Mouse (Mus musculus): Measurements from ENCODE around the gene Mmd.
"Not testable (repeated sequence)": the region's sequence is repeated elsewhere in the genome, so short reads cannot be mapped to it uniquely, and the experiment has no call there.

Mmd gene

DNA sequence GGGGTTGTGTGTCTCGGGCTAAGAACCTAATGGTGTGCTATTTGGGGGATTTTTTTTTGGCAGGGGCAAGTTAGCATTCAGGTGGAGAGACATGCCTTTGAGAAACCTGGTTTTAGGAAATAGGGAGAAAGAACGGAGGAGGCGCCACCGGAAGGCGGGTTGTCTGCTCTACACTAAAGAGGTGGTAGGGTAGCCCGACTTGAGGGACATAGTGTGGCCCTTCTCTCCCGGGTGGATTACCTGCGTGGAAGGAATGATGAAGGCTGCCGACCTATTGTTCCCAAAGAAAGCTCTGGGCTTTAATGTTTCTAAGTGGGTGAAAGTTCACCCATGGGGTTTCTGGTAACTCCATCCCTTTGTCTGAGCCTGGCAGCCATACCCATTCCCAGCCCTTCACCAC, 933 bp downstream of the Mmd start:
- DNase-seq, result peak; percentile 19 to 46

DNA sequence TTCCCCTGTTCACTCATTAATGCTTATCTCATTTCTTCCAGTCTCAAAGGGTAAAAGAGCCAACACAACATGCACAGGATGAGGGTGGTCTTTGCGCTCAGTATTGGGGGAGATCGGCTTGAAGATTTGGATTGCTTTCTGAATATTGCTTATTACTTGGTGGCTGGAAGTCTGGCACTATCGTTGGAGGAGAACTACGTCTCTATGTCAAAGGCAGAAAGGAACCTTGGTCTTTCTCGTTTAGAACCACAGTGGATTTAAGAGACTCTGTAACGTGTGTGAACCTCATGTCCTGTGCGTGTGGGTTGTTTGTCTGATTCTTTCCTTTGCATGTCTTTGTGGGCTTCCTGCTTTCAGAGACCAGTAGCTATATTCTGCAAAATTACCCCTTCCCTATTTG, 1.5 kb downstream of the Mmd start:
- no peak for DNase-seq

DNA sequence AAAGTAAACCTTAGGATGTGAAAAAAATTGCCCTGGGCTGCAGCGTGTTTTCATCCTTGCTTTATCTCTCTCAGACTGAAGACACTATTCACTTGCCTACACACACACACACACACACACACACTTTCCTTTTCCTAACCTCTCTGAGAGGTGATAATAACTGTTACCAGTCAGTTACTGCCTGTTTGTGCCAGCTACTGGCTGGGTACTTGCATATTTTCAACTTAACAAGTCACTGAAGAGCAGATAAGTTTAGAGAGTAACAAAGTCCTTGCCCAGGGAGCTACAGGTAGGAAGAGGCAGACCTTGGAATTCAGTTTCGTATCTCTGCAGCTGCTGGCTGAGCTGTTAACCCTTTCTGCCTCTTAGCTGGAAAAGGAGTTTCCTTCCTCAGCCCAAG, 2.7 kb downstream of the Mmd start:
- DNase-seq, result no peak

DNA sequence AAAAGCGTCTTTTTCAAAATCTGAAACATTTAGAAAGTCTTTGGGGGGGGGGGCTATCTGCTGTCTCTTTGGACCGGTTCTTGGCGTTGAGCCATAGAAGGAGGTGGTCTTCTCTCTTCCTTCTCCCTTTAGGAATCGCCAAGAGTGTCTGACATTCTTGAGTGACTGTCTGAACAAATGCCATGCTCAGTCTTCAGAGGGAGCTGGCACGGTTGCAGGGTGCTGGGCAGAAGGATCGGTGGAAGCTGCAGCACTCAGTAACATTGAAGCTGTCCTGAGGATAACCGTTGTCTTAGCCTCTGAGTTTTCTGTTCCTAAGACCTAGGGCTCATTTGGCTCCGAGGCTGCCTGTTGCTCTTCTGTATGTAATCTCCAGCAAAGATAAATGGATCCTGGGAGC, 3.1 kb downstream of the Mmd start:
- DNase-seq, result peak; percentile 27 to 42

DNA sequence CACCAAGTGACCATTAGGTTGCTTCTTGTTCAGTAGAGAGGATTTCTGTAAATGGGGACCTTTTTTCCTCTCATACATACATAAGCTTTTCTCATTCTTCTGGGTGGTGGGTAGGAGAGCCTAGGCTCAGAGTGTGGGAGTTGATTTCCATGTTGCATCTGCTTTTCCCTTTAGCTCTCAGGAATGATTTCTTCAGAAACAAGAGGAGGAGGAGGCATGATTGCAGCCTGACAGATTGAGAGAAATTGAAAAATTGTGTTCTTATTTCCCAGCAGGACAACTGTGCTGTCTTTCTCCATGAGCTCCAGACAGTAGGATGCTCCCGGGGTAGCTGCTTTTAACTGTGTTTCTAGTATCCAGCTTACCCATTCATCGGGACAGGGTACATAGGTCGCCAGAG, 5.3 kb downstream of the Mmd start:
- DNase-seq, result no peak

DNA sequence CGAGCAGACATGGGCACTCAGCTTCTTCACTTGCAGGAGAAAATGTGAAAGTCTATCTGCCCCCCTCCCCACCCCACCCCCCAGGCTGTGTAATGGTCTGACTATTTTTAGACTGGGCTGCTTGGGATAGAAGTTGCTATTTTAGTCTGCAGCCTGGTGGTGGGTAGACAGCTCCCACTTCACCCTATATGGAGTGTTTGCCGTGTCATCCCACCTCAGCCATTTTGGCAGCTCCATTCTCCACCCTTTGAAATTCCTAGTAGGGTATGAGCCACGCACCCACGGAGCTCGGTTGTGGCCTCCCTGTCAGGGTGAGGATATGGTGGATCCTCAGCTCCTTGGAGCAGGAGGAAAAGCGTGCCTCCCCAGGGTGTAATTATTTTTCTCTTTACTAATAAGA, 6.4 kb downstream of the Mmd start:
- DNase-seq, result no peak

DNA sequence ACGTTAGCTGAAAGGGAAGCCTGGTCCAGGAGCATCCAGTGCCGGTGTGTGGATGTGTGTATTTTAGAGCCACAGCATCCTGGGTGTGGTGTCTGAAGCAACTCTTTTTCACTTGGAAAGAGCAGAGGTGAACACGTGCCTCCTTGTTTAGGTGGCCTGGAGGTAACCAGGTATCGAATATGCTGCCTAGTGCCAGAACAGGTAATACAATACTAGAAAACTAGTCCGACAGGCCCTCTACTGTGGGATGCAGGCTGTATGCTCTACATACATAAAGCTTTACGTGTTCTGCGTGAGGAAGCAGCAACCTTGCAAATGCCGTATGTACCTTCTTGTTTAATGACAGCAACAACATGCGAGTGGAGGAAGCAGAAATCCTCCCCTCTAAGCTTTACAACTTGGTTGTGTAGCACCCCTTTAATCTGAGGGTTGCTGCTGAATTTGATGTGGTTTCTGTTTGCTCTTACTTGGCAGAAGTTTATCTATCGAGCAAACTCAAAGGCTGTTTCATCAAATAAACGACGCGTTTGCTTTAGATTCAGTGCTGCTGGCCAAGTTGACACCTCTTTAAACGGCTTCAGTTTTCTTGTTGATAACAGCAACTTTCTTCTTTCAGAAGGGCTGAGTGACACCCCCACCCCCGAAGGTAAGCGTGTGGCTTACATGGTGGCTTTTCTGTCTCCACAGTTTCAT, 7.7 kb downstream of the Mmd start:
- DNase-seq, result no peak

DNA sequence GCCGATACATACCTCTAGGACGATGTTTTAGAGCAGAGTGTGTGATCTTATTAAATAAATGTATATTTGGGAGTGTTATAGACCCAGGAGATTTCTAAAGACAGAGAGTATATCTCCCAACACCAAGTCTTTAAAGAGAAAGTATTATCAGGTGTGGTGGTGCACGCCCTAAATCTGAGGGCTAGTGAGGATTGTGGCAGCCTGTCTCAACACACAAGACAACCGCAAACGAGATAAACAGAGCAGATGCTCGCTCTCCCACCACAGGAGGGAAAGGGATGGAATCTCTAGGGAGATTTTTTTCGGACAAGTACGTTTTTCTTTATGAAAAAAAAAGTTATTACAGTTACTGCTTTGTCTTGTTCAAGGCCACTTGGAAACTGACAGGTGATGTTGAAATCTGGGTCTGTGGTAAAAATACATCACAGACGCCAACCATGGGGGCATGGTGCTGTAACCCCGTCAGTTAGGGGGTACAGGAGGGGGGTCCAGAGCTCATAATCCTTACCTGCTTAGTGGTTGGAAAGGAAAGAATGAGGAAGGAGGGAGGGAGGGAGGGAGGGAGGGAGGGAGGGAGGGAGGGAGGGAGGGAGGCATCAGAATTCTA, 9.2 kb downstream of the Mmd start:
- no peak for DNase-seq

DNA sequence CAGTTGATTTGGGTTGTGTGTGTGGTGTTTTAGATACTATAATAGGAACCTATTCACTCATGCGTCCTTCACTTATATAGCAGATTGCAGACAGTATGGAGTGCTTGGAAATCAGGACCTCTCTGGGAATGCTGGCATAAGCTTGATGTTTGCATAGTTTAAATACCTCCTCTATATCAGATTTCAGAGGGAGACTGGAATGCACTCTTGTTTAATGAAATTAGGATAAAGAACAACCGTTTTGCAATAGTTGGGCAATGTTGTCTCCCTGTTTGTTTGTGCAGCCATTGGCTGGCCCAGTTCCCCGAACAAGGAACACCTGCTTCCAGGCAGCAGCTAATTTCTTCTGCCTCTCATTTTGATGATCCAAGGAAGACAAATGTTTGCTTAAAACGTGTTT, 9.8 kb downstream of the Mmd start:
- DNase-seq, result peak in 1 of 2 experiments; percentile 46

DNA sequence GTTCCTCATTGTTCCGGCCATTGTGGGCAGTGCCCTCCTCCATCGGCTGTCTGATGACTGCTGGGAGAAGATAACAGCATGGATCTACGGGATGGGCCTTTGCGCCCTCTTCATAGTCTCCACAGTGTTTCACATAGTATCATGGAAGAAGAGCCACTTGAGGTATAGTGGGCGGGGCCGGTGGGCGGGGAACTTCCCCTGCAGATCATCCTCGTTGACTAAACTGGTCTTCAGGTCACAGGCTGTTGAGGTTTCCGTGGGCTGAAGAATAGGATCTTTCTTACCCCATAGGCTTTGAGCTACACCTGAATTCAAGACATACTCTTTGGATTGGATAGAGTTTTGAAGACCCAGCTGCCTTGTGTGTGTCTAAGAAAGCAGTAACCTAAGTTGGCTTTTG, 10.6 kb downstream of the Mmd start:
- DNase-seq, result no peak

DNA sequence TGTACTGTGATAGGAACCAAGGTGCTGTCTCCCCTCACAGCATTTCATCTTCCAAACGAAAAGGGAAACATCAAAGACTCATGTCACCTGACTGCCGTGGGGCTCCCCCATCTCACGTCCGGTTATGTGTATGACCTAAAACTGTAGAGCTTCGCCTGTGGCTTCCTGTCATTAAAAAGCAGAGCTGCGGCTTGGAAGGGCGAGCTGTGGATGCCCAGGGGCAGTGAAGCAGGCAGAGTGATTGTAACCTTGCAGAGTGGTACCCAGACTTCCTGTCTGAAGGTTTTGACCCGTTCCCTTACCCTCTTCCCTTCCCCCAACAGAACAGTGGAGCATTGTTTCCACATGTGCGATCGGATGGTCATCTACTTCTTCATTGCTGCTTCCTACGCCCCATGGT, 14.9 kb downstream of the Mmd start:
- DNase-seq, result no peak

DNA sequence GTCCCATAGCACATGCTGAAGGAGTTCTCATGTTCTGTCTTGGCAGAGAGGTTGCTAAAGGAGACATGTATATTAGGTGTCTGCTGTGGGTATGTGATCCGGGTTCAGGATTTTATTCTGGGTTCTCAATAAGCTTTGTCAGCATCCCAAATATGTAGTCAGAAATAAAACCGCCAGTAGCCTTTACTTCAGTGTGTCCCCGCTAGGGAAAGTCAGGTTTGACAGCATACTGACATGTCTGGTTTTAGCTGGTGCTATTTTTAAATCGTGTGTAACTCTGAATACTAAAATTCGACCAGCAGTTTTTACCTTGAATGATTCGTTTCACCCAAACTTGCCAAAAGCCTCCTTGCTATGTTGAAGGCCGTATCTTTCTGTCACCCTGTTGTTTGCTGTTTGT, 16.3 kb downstream of the Mmd start:
- no peak for DNase-seq

DNA sequence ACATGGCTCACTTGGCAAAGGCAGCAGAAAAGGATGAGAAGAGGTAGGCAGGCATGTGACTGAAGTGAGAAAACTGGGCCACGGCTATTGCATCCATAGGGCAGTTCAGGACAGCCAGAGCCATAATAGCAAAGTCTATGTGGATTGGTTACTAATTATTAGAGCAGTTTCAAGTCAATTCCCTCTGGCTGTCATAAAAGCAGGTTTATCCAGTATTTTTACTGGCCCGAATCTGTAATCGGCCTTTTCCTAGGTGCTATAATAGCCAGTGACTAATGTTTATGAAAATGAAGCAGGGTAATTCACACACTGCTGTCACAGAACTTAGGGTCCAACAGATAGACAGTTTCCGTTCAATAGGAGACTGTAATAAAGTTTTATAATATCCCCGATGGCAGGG, 19.7 kb downstream of the Mmd start:
- peak; percentile 33 to 76 for DNase-seq

DNA sequence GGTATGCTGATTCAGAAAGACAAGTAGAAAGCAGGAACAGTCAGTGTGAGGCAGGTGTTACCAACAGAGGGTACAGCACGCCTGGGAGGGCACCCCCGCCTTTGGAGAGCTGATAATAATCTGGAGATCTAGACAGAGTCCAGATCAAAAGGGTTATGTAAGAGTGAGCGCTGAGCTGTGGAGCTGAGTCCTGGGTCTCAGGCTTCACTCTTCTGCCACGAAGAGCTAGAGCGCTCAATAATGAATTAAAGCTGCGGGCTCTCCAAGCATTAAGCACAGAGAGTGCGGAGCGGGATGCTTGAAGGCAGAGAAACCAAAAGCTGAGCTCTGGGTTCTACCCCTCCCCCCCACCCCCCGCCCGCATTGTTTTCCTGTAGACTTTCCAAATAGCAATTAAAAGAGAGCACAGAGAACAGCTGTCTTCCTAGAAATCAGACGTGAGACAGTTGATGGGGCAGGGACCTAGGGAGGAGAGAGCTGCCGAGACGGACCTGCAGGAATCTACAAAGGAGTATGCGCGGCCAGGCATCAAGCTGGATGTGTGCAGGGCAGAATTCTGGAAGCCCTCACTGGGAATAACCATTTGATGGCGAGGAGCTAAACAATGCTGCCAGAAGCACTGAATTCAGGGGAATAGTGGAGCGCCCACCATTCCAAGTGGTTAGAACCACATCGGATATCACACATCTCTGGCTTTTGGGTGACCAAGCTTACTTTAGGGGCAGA, 20.3 kb downstream of the Mmd start:
- peak; percentile 32 to 76 for DNase-seq

DNA sequence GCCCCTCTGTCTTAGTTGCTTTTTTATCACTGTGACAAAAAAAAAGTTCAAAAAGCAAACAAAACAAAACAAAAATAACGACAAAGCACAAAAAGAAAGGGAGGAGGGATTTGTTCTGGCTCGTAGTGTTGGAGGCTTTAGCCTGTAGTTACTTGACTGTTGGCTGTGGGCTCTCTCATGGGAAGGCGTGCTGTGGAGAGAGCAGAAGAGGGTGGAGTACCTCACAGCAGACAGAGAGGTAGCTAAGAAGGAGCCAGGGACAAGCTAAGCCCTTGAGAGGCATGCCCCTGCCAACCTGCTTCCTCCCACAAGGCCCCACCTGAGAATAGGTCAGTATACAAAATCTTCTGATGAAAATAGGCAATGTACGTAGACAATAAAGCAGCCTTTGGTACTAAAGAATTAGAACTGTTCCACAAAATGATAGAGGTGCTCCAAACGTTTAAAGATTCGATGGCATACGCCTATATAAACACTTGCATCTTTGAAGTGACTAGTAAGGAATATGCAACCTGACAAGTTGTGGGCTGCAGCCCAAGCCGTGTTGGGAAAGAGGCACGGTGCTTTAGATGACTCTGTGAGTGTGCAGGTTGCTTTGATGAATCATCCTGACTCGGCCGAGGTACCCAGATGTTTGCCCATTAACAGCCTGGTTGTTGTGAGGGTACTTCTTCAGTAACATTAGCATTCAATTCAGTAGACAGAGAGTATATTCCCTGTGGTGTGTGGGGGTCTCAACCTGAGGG, 21.0 kb downstream of the Mmd start:
- DNase-seq, result no peak

DNA sequence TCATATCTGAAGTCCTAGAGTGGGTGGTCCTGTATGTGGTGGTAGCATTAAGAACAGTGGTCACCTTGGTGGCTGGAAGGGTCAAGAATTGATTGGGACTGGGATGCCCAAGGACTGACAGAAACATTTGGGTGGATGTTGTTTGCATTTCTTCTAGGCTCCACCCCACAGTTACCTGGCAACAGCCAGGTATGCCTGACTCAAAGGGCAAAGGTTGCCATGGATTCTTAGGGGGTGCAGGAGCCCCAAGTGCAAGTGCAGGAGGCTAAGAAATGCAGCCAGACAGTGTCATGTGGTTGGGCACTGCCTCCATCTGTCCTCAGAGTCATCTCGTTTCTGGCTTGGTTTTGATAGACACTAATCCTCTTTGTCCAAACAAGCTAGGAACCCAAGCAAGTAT, 24.9 kb downstream of the Mmd start:
- no peak for DNase-seq

DNA sequence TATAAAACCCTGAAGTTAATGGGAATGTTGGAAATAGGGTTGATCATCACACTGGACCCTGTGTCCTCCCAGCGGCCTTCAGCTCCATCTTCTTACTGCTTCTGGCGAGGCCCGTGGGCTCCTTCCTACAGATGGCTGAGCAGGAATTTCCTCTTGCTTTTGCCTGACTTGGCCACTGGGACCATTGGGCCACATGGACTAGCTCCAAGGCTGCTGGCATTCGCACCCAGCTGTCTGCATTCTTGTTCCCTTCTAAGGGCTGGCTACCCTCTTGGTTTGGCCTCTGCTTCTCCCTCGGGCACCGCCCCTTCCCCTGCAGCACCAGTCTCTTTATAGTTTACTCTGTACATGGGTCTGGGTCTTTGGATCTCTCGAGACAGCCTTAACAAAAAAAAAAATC, 26.4 kb downstream of the Mmd start:
- DNase-seq, result peak; percentile 26 to 48

DNA sequence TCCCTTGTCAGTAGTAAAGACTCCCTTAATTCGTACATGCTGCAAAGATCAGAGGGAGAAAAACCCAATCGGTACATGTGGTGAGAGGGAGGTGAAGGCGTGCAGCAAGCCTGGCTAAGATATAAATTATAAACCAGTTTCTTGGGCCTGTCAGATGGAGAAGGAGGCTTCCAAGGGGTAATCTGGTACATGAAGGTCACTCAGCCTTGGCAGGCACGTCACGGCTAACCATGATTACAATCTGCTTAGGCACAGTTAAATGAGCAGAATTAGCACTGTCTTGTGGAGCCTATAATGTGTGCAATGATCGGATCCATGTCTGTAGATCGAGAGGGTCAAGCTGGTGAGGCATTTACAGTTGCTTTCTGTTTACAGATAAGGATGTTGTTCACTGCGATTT, 26.9 kb downstream of the Mmd start:
- no peak for DNase-seq

DNA sequence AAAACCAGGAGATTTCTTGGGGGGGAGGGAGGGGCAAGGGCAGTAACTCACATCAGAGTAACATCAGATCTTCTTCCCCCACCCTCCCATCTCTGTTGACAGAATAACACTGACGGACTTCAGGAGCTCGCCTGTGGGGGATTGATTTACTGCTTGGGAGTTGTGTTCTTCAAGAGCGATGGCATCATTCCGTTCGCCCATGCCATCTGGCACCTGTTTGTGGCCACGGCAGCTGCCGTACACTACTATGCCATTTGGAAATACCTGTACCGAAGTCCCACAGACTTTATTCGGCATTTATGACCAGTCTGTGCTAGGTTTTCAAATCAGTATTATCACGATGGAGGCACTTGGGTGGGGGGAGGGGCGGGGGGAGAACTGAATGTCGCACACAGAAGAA, 27.3 kb downstream of the Mmd start:
- DNase-seq, result no peak

DNA sequence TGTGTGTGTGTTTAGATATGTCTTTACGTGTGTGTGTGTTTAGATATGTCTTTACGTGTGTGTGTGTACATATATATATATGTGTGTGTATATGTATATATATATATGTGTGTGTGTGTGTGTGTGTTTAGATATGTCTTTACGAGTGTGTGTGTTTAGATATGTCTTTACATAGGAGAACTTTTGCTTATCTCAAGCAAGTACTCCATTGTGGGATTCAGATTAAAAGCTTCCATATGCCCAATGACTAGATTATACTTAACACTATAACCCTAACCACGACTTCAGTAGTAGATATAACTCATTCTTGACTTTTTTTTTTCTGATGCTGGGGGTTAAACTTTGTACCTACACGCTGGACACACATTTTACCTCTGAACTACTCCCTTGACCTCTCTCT, 30.8 kb downstream of the Mmd start:
- DNase-seq, result no peak

DNA sequence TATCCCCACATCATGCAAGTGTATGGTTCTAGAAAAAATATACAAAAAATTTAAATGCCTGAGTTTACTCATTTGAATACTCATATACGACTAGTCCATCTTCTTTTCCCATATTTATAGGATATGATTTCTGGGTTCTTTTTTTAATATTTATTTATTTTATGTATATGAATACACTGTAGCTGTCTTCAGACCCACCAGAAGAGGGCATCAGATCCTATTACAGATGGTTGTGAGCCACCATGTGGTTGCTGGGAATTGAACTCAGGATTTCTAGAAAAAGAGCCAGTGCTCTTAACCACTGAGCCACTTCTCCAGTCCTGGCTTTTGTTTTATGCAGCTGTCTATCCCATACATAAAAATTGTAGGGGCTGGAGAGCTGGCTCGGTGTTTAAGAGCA, 32.7 kb downstream of the Mmd start:
- not testable (repeated sequence) for DNase-seq

DNA sequence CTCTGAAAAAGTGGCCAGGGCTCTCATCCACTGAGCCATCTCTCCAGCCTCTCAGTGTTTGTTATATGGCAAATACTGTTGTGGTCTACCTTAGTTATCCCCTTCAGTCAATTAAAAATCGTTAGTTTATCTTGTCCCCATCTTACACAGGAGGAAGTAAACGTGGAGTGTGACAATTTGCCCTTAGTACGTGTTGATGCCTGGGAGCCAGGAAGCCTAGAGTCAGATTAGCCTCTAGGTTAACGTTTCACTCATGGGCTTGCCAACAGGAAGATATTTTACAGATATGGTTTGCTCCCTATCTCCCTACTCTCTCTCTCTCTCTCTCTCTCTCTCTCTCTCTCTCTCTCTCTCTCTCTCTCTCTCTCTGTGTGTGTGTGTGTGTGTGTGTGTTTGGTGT, 33.9 kb downstream of the Mmd start:
- no peak for DNase-seq

DNA sequence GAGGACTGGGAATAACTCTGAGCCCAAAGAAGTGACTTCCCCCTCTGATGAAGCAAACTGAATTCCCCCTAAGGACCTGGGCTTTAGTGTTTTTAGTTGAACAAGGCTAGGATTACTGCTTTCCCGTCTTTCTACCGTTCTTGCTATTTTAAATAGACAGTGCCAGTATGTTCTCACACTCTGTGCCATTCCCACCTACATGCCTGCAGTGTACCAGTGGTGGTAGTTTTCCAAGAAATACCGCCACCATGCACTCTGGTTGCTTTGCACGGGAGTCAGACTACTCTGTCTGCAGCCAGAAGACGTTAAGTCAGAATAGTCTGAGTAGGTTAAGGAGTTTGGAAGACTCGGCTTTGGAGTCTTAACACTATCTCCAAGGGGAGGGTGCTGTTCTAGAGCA, 34.3 kb downstream of the Mmd start:
- no peak for DNase-seq

DNA sequence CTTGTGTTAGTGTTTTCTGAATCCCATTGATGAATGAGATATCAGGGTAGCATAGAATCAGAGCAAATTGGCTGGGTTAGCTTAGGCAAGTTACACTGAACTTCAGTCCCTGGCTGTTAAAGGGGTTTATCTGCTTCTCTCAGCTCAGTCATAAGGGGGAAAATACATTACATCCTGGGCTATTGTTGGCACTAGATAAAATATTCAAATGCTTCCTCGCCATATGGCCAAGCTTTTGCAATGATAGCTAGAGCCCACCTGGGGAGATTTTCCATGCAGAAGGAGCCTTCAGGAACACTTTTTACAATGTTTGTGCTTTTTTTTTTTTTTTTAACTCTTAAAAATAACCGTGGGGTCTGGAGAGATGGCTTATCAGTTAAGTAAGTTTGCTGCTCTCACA, 34.8 kb downstream of the Mmd start:
- DNase-seq, result no peak

Measured in kidney, postnatal 25 days (tissue).